Mouse (Mus musculus) lung, postnatal 4 days (tissue): ENCODE measurements around the gene Rad51d.
"Not testable (repeated sequence)": the region's sequence is repeated elsewhere in the genome, so short reads cannot be mapped to it uniquely, and the experiment has no call there.

ENCODE experiments used
- DNase-seq, 2 experiments: peaks; one replicate each; pipeline ENCODE4 v3.0.0; 2021

Gene Rad51d

GRCm38 (mm10) chr11:82890342-82890762 lies at the start of gene Rad51d:
Gene Rad51d (minus strand): TSS chr11:82890614.
- peak; percentile 94 to 95 for DNase-seq

- DNase-seq, result no peak
Observed at GRCm38 (mm10) chr11:82933186-82933585, 42.8 kb upstream of the Rad51d start.

GRCm38 (mm10) chr11:82931671-82932450 lies 41.4 kb upstream of the Rad51d start:
- DNase-seq, result not testable (repeated sequence)

- DNase-seq, result not testable (repeated sequence)
Observed at GRCm38 (mm10) chr11:82931161-82931560, 40.7 kb upstream of the Rad51d start.

- DNase-seq, result not testable (repeated sequence)
Observed at GRCm38 (mm10) chr11:82930391-82930955, 40.1 kb upstream of the Rad51d start.

GRCm38 (mm10) chr11:82929633-82929950 lies 39.2 kb upstream of the Rad51d start:
- DNase-seq, result no peak

- DNase-seq, result no peak
Observed at GRCm38 (mm10) chr11:82928897-82929632, 38.7 kb upstream of the Rad51d start.

GRCm38 (mm10) chr11:82923910-82924309 lies 33.5 kb upstream of the Rad51d start:
- DNase-seq, result not testable (repeated sequence)

- no peak for DNase-seq
Observed at GRCm38 (mm10) chr11:82921691-82922090, 31.3 kb upstream of the Rad51d start.

- no peak for DNase-seq
Observed at GRCm38 (mm10) chr11:82920768-82921167, 30.4 kb upstream of the Rad51d start.

GRCm38 (mm10) chr11:82914711-82915352 lies 24.4 kb upstream of the Rad51d start:
- peak; percentile 67 to 80 for DNase-seq

- no peak for DNase-seq
Observed at GRCm38 (mm10) chr11:82910679-82911389, 20.4 kb upstream of the Rad51d start.

GRCm38 (mm10) chr11:82910250-82910649 lies 19.8 kb upstream of the Rad51d start, which contains the start of gene Unc45b:
Gene Unc45b (plus strand): TSS chr11:82910550.
- DNase-seq, result no peak

GRCm38 (mm10) chr11:82908608-82908989 lies 18.2 kb upstream of the Rad51d start:
- no peak for DNase-seq

- DNase-seq, result peak; percentile 92 to 96
Observed at GRCm38 (mm10) chr11:82907651-82908607, 17.5 kb upstream of the Rad51d start, which contains the start of gene Nle1. Gene Nle1 (minus strand): TSS chr11:82908411.

GRCm38 (mm10) chr11:82905816-82906215 lies 15.4 kb upstream of the Rad51d start:
- DNase-seq, result no peak

GRCm38 (mm10) chr11:82904952-82905351 lies 14.5 kb upstream of the Rad51d start:
- no peak for DNase-seq

- DNase-seq, result no peak
Observed at GRCm38 (mm10) chr11:82901606-82902310, 11.3 kb upstream of the Rad51d start.

- DNase-seq, result no peak
Observed at GRCm38 (mm10) chr11:82899720-82900119, 9.3 kb upstream of the Rad51d start.

- no peak for DNase-seq
Observed at GRCm38 (mm10) chr11:82897478-82897877, 7.1 kb upstream of the Rad51d start.

GRCm38 (mm10) chr11:82891936-82892335 lies 1.5 kb upstream of the Rad51d start, which contains the start of gene Fndc8:
Gene Fndc8 (plus strand): TSS chr11:82892124.
- DNase-seq, result no peak
